Mouse (Mus musculus) CD4-positive, CD25-positive, alpha-beta regulatory T cell, adult 4 months (primary cell): Measurements from ENCODE around the gene Epas1. TPM values are rescaled to one million over a fixed set of nuclear protein-coding genes. Genes with fewer than 3 reads are reported as not detected.
A peak's percentile ranks its signal among the peaks of the same experiment; 100 is the strongest.

Experiments used
- ATAC-seq: one replicate; pipeline ENCODE4 v1.8.0; 2017
- polyA plus RNA-seq, 2 experiments: library from polyadenylated mRNA; unstranded; fragments of 100-300 nt; shearing (Covaris generic); gene quantifications; one replicate each; pipeline ENCODE4 v1.2.1; 2017

The Epas1 gene
- polyA plus RNA-seq, 2 experiments from 2014 or later: 0.36 to 1.9 TPM

DNA sequence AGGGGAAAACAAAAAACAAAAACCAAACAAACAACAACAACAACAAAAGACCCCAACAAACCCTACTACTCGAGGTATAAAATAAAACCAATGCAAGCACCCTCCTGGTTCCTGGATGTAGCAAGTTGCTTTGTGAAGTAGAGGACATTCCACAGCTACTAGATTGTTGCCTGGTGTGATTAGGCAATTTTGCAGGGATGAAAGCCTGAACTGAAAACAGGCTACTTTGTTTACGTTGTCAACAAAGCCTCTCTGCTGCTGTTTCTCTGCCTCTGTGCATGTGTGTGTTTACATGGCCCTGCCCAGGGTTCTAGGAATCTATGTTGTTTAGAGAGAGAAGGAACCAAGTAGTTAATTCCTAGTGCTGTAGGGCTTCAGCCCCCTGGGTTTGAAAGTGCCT is 4.1 kb downstream of the Epas1 start:
- no peak for ATAC-seq

DNA sequence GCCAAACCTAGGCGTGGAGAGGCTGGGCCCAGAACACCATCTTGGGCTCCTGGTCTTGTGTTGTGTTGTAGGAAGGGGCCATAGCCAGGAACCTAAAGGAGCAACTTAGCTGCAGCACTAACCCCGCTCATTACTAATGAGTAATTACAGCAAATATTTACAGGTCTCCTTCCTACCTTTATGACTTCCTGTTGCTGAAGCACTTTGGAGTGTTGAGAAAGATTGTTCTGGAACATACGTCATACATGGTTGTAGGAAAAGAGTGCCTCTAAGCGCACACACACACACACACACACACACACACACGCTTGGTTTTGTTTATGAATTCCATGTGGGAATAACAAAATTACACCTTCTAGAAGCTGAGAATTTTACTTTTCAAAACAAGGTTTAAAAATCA is 8.4 kb downstream of the Epas1 start:
- no peak for ATAC-seq

DNA sequence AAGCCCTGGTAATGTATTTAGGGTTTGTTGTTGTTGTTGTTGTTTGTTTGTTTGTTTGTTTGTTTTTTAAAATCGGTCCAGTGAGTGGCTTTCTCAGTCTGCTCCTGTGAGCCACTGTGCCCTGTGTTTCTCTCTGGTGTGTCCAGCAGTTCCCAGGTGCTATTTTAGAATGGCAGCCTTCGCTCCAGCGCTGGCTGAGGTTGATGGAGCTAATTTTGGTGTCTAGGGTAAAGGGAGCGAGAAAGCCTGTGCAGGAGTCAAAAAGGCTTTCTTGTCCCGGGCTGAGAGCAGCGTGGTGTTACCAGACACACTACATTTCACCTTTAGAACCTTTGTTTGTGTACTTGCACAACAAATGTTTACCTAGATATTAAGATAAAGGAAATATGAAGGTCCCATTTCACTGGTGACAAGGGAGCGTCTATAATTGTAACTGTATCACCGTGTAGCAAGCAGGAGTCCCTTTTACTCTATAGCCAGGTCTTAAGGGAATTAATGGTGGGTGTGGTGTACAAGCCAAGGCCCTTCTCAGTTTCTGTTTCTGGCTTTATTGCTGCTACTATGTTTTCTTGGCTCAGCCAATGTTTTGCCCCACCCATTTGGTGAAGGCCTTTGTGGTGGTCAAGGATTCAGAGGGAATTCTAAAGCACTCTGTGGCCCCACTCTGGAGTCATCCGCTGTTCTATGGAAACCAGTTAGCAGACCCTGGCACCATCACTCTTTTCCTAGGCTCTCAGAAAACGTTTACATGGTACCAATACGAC is 9.2 kb downstream of the Epas1 start:
- ATAC-seq: no peak

DNA sequence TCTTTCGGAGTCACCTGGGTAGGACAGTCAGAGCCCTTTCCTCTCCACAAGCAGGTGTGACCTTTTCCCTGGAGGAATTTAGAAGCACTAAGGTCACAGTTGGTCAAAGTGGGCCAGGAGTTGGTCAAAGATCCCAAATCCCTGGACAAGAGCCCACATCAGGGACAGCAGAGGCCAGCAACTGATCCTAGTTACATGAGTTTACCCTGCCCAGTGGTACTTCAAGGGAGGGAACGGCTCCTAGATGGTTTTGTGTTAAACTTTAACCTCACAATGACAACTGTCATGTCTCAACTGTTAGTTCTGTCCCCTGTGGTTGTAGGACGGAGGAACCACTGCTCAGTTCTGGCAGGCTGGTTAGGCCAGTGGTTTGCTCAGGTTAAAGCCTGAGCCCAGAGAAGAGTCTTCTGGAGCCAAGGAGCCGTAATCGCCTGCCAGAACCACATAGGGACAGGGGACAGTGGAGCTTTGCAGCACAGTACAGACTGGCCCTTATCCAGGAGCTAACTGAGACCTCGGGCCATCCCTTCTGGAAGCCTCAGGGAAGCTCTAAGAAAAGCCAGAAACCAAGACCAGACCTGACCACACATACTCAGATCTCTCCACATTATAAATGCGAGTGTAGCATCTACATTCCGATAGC is 12.4 kb downstream of the Epas1 start:
- no peak for ATAC-seq

DNA sequence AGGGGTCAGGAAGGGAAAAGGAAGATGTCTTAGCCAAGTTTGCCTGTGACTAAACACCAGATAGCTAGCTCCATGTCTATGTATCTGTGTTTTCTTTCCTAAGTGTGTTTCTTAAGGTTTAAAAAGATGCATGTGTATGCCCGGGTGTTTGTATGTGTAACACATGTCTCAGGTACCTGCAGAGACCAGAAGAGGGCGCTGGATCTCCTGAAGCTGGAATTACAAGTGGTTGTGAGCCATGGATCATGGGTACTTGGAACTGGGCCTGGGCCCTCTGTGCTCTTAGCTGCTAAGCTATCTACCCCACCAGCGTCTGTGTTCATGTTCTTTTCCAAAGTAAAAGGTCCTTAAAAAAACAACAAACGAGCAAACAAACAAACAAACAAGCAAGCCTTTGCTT is 12.9 kb downstream of the Epas1 start:
- no peak for ATAC-seq

DNA sequence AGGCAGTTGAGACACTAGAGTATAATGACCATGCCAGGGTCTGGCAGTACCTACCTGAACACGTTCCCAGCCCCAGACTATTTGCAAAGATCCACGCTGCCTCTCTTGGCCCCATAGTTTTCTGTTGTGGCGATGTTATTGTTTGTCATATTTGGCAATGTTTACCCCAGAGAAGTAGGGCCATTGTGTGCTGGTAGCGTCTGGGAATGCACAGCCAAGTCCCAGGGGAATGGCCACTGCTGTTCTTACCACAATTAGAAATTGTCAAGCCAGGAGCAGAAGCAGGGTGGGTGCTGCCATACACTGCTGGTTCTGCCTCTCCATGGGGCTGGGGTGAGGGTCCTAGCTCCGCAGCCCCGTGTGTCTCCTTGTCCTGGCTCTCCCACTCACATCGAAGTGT is 15.1 kb downstream of the Epas1 start:
- ATAC-seq: no peak

DNA sequence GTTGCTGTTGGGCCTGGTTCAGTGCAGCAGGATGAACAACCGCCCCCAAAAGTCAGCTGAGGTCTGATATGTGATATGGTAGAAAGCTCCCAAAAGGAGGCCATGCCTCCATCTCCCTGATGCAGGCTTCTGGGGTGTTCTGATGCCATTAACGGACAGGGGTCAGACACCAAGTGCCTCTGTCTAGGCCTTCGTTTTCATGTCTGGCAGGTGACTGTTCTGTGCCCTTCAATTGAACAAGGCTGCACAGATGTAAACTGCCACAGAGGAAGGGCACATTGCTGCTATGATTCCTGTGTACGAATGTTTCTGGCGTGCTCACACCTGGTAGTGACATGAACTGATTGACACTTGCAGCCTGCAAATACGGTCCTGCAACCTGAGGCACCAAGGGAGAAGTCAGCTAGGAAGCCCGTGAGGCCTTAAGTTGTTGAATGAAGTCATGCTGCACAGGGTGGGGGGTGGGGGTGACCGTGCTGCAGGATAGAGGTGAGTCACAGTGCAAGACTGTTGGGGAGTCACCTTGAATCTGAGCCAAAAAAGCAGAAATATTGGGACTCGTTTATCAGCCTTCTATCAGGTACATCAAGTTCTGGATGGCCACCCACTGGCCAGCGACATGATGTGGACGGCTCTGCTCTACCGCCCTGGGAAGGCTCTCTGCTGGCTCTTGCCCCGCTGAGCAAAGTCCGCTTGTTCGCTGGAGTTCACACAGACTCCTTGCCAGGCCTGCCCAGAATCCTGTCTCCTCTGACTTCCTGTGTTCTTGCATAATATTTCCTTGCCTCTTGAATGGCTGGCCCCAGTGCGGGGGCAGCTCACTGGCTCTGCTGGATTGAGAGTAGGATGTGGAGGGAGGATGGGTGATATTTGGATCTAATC is 16.1 kb downstream of the Epas1 start:
- ATAC-seq: no peak

DNA sequence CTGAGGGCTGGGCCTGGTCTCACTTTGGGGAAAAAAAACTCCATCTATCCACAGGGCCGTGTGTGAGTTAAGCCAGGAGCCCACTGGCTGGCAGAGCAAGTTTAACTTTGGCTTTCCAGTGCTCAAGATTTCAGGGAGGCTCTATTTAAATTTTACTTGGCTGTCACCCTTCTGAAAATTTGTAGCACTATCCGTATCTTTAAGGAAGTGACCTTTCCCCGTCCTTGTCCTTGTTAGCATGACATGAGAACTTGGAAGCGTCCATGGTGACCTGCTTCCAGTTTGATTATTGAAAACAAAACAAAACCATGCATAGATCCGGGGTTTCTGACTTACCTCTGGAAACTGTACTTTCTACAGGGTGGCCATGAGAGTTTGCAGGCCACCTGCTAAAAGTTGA is 17.3 kb downstream of the Epas1 start:
- no peak for ATAC-seq

DNA sequence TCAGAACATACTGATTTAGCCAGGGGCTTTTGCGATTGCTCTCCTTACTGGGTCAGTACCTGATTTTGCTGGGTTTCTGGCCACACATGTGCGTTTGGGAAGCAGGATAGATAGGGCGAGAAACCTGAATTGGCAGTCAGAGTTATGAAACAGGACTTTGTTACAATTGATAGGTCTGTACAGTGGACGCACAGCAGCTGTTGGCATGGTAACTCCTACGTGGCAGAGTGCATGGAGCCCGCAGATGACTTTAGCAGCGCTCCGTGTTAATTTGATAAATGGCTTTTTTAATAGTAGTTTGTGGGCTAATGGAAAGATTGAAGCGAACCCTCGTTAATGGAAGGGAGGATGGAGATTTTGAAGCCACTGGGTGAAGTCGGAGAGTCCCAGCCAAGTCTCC is 18.5 kb downstream of the Epas1 start:
- ATAC-seq: no peak

DNA sequence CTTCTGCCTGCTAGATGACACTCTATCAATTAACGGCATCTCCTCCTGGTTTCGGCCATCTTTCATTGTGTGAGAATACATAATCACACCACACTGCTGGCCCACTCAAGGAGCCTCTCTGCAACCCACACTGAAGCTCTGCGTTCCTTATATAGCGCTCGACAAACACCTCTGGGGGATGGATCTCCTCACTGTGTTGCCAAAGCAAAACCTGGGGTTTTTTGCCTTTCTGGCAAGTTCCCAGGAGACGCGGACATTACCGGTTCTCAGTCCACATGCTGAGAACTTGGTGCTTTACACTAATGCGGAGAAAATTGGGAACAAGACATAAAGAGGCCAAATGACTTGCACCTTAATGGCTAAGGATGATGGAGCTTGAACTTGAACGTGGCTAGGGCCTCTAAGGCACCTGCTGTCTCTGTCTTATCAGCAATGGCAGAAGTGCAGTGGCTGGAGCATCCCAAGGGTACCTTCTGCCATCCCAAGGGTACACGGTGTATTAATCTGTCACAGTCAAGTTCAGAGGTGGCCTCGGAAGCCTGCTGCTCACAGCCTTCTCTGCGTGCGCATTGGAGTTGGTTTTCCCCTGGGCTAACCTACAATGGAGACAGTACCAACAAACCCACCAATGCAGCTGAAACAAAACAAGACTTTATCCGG is 19.6 kb downstream of the Epas1 start:
- ATAC-seq: no peak

DNA sequence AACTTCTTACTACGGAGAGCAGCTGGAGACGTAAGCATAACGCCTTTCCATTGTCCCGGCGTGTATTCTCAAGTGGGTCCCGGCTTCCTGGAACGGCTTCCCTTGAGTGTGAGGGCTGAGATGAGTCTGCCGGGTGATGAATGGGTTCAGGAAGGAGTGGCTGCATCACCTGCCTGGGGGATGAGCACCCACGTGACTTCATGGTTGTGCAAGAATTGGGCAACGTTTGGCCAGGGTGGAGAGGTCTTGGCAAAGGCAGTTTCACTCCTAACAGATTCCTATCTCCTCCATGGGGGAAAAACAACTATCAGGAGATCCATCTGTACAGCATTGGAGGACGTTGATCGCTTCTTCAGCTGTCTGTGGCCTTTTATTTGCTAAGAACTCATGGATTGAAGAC is 23.0 kb downstream of the Epas1 start:
- no peak for ATAC-seq

DNA sequence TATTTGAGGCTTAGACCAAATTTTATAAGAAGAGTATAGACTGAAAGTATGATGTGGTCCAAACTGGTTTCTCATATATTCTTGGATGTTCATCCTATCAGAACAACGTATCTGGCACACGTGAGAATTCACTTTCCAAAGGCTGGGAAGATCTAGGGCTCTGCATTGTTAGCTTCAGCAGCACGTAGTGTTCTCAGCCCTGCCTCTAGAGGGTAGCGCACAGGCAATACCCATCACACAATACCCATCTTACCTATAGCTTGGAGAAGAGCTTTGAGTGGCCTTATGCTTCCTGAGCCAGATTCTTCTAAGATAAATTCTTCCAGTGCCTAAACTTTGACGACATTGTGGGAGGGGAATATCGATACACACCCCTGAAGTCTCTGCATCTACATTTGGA is 24.6 kb downstream of the Epas1 start:
- no peak for ATAC-seq

DNA sequence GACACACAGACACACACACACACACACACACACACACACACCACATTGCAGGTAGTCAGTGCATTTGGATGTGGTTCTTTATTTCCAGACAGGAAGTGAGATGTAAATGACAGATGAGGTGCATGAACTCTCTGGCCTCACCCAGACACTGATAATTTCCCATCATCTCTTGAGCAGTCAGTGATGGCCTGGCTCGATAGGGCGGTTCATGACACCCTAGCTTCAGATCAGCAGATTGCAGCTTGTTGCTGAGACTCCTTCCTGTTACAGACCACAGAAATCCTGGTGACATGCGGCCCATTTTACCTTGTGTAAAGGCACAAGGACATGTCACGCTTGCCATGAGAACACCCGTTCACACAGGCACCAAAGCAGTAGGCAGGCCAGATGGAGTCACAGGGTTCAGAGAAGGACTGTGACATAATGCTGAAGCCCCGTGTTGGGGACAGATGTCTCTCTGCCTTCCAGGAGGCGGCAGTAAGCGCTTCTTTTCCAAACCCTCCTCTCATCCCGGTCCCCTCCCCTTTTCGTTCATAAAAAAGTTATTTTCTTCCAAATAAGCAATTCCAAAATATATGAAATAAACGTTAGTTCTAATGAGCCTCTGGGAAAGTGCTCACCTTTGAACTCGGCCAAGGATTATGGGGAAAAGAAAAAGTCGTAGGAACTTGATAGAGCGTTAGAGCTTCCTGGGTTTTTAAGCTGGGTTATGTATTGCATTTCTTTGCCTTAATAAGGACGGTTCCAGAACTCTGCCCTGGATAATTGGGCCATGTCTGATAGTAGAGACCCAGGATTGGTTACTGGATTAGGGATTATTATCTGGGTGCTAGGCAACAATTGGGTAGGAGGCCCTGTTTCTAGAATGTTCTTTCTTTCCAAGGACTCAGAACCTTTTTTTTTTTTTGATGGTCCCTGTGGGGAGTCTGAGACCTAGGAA is 26.0 kb downstream of the Epas1 start:
- ATAC-seq: peak; percentile 95

DNA sequence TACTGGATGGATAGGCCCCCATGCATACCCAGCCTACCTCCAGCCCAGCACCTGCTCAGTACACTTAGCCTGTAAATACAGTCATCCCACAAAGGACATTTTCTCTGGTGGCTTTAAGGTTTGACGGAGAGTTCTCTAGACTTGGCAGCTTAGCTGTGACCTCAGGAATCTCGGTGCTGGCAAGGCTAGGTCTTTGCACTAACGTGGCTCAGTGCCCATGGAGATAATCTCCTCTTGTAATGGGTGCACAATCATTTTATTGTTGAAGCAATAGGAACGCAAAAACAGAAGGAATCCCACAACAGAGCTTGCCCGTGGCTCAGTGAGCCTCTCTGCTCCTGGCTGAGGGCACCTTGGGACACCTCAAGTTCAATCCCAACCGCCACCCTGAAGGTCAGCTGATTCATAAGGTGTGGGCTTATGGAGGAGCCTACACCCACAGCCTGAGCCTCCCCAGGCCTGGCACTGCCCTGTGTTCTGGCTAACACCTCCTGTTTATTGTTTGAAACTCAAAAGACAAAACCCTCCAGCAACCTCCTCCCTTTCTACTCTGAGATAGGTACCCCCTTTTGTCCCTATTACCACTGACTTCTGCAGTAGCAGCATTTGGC is 27.3 kb downstream of the Epas1 start:
- ATAC-seq: no peak

DNA sequence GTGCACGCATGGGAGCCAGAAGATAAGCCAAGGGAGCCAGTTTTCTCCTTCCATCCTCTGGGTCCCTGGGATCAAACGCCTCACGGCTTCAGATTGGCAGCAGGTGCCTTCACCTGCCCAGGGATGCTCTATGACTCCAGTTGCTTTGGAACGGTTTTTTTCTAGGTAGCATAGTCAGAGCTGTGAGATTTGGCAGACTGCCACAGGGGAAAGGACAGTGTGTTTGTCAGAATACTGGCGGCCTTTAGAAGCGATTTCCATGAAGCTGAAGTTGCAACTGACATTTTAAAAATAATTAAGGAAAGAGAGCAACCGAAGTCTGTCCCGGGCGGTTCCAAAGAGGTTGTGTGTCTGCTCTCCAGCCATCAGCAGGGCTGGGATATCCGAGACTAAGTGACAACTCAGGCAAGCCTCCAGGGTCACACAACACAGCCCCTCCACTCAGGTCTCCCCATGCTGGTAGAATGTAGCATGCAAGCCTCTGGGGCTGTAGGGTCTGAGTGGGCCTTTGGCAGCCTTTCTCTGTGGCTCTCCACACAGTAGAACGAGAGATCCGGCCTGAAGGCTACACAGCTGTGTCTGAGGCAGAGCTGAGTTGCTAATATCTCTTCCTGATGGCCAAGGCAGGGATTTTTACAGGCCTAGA is 28.4 kb downstream of the Epas1 start:
- no peak for ATAC-seq

DNA sequence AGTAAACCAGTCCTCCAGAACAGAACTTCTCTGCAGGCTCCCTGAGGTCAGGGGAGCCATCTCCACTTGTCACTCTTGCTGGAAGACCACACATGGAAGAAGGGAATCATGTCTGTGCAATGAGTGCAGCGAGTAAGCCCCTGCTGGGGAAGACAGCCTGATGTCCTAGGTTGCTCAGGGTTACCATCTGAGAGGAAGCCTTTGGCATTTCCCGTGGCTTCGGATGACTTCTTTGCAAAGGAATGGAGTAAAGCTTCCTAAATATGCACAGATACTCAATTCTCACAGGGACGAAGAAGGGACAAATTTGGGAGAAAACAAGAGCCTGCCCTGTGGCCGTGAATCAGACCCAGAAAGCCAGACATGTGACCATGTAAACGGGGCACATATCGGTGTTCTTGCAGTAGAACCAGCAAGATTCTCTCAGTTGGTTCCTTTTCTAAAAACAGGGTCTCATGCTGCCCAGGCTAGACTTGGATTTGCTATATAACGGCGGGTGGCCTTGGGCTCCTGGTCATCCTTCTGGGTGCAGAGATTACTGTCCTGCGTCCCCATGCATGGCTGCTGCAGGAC is 31.0 kb downstream of the Epas1 start:
- ATAC-seq: no peak

DNA sequence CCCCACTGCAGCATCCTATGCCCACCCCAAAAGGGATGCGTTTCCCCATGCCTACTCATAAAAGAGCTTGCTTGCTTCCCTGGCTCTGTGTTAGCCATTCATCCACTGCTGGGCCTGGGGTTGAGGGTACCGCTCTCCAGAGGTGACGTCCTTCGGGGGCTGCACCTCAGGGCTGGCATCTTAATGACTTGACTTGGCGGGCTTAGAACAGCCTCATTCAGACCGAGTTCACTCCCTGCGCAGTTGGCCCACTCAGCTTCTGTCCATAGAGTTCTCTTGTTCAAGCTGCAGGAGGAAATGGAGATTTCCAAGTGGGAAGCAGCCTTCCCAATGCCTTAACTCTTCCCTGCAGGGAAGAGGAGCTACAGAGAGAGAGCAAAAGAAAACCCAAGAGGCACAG is 32.1 kb downstream of the Epas1 start:
- ATAC-seq: no peak

DNA sequence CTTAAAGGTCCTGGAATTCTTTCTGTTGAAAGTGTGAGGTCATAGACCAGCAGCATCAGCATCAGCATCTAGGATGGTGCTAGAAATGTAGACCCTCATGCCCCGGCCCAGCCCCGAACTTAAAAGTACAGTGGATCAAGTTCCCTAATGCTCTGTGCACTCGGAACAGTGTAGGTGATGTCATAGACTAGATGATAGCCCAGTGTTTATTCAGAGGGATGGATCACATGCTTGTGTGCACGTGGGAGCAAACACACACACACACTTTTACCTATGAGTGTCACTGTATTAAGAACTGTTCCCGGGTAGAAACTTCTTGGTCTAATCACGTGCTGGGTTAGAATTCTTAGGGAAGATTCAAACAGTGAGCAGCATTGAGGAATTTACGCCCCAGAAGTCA is 33.0 kb downstream of the Epas1 start:
- ATAC-seq: no peak

DNA sequence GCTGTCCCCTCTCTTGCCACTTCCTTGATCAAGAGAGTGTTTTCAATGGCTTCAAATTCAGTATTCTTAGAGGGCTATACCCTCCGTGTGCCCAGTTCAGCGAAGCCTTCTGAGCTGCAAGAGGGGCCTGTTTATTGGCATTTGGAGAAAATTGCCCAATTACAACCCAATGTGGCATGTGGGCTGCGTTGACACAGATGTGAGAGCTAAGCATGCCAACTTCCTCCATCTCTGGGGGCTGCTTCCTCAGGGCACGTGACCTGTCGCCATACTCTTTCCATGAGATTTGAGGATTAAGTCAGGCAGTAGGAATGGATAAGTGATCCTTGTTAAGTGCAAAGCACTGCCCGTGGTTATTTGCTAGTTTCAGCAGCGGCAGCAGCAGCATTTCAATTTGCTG is 34.3 kb downstream of the Epas1 start:
- no peak for ATAC-seq

DNA sequence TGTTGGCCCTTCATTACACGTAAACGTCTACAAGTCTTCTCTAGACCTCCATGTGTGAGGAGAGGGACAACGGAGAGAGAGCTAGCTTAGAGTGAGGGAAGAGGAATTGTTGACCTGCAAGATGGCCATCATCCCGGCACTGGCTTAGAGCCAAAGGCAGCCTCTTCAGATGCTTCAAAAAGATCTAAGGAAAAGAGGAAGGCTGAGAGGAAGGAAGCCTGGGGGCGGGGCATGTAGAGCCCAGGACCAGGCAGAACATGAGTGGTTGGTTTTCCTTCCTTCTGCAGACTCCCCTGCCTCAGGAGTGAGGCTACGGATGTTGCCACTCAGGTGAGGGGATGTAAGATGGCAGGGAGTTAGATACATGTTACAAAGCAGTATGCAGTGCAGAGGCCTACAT is 34.8 kb downstream of the Epas1 start:
- ATAC-seq: no peak

DNA sequence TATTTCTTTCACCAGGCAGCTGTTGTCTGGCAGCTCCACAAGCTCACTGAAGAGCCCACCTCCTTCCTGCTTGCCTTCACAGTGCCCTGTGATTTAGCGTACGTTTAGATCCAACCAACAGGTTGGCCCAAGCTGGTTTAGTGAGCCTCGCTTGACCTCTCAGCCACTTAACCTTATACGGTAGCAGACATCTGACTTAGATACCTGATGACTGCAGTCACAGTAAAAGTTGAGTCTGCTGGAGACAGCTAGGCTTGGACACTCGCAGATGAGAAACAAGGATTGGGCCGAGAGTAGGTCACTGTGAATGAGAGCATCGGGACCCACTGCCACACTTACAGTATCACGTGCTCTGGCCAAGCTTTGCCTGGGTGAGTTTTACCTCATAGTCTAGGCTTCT is 38.4 kb downstream of the Epas1 start:
- no peak for ATAC-seq
